Mouse (Mus musculus): Measurements from ENCODE around the gene Cd83.

Gene Cd83

DNA sequence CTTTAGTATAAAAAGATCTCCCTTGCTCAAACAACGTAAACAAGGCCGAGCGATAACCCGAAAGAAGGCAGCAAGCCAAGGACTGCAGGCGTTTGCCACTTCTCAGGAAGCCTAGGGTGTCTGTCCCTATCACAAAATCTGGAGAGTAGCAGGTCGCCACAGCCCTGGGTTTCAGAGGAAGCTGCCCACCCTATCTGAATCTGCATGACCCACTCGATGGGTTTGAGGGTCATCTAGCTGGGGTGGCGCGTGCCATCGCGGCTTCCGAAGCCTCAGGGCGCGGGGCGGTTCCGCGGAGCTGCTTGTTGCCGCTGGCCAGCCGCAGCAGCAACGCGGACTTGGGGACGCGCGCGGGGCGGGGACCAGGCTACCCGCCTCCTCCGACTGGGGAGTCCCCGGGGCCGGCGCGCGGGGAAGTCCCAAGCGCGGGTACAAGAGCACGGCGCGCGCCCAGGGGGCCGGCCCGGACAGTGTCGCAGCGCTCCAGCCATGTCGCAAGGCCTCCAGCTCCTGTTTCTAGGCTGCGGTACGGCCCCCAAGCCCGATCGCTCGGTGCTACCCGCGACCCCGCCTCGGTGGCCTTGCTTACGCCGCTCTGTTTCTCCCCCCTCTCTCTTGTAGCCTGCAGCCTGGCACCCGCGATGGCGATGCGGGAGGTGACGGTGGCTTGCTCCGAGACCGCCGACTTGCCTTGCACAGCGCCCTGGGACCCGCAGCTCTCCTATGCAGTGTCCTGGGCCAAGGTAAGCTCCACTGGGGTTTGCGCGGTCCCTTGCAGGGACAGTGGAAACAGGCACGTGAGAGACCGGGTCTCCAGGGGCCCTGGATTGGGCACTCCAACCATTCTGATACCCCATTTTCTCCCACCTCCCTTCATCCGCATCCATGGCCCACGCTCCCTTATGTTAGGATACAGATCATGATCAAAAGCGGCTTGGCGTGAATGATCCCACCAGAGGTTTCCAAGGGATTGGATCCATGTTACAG is at the start of gene Cd83:
Gene Cd83, plus strand, starts transcription at position 51 of the 987 bp plus-strand sequence.
- ChIA-PET CTCF (interaction anchor here in 2 of 4 experiments (0.6 to 1.7 kb wide), 4 partner anchors 20 to 386 kb away, joined by 3 to 5 read pairs (median 3); no protein-coding TSS in a partner anchor), POLR2A (interaction anchor here in 3 of 4 experiments (0.7 to 1.4 kb wide), 3 partner anchors 14 to 946 kb away, joined by 3 read pairs; no protein-coding TSS in a partner anchor)

- POLR2A ChIA-PET = interaction anchor here in 3 of 4 experiments (0.5 to 1.9 kb wide), 9 partner anchors 12 to 584 kb away, joined by 3 to 7 read pairs (median 4); partner anchors contain the start of gene Rnf182 (in 1 of the 3)
- CTCF ChIA-PET = interaction anchor here (0.6 to 2.1 kb wide), 34 partner anchors 14 to 1268 kb away, joined by 3 to 14 read pairs (median 3); no protein-coding TSS in a partner anchor
Observed at GRCm38 (mm10) chr13:43739598-43740275, 44.8 kb upstream of the Cd83 start.

GRCm38 (mm10) chr13:43740276-43740608 is 44.3 kb upstream of the Cd83 start:
- CTCF ChIA-PET = interaction anchor here (0.5 to 2.1 kb wide), 23 partner anchors 14 to 939 kb away, joined by 3 to 14 read pairs (median 4); no protein-coding TSS in a partner anchor

GRCm38 (mm10) chr13:43742677-43743076 is 41.9 kb upstream of the Cd83 start:
- CTCF ChIA-PET = interaction anchor here in 1 of 4 experiments (0.5 to 1.4 kb wide), 2 partner anchors 129 to 147 kb away, joined by 3 read pairs; no protein-coding TSS in a partner anchor
- POLR2A ChIA-PET = no interaction called here

More at GRCm38 (mm10) chr13:43740276-43740608, 44.3 kb upstream of the Cd83 start:
- POLR2A ChIA-PET = interaction anchor here in 2 of 4 experiments (0.7 to 1.9 kb wide), 4 partner anchors 125 to 193 kb away, joined by 4 to 7 read pairs (median 5); partner anchors contain the start of gene Rnf182 (in 1 of the 2)

DNA sequence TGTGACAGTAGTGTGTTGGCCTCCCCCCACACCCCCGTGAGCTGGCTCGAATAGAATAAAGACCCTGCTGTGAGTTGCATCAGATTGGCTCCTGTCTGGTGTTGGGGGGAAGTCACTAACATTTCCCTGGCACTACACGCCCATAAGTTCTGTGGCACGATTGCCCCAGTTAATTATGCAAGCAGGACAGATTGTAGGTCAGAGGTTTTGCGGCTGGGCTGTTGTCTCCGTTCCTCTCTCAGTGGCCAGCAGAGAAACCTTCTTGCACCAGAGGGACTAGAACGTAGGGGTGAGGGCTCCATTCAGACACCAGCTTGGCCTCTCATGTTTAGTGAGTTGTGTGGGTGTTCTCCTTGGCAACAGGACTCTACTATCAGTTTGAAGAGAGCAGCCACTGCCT is 40.3 kb upstream of the Cd83 start:
- ChIA-PET POLR2A (interaction anchor here in 1 of 4 experiments (0.6 to 0.7 kb wide), 2 partner anchors 377 to 483 kb away, joined by 3 to 4 read pairs; no protein-coding TSS in a partner anchor), CTCF (interaction anchor here in 2 of 4 experiments (0.6 to 1.5 kb wide), 3 partner anchors 69 to 544 kb away, joined by 3 to 11 read pairs (median 6); no protein-coding TSS in a partner anchor)

DNA sequence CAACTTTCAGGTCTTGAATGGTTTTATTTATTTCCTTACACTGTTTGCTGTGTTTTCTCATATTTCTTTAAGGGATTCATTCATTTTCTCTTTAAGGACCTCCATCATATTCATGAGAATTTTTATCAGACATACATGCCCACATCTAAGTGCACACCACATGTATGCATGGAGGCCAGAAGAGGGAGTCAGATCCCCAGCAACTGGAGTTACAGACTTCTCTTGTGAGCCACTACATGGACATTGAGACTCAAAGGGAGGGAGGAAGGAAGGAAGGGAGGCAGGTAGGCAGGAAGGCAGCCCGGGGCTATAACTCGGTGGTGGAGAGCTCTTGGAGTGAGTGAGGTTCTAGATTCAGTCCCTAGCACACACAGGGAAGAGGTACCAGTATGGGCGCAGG is 34.3 kb upstream of the Cd83 start:
- CTCF ChIA-PET = no interaction called here

DNA sequence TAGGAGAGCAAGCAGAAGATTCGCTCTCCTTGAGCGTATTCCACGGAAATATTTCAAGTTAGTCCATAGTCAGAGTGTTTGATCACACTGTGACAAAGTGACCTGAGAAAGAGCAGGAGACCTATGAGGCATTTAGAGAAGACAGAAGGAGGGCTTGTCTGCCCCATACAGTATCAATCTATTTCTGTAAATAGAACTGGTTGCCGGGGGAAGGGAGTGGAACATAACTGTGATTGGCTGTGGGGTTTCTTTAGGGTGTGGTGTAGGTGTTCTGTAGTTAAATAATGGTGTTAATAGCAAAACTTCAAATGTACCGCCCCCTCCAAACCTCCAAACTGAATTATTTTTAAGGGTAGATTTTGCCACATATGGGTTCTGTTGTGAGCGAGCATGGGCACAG is 33.6 kb upstream of the Cd83 start:
- POLR2A ChIA-PET = no interaction called here
- CTCF ChIA-PET = no interaction called here

More for the DNA sequence above, 34.3 kb upstream of the Cd83 start:
- POLR2A ChIA-PET = no interaction called here

DNA sequence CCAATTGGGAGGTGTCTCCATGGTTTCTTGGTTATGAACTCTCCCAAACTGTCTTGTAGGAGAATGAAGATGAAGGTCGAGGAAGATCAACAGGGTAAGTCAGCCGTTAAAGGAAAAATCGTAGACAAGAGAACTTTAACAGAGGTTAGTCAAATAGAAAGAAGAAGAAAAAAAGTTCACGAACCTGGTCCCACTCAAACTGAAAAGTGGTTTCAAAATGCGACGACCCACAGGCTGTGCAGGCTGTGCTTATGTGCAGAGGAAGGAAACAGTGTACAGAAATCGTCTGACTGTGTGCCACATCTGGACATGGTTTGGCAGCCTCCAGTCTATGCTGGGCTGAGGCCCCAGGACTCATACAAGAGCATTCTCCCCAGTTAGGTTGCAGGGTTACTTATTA is 32.2 kb upstream of the Cd83 start:
- POLR2A ChIA-PET = no interaction called here
- CTCF ChIA-PET = no interaction called here

GRCm38 (mm10) chr13:43753652-43754051 is 30.9 kb upstream of the Cd83 start:
- ChIA-PET CTCF (interaction anchor here in 1 of 4 experiments (1.5 kb wide), 1 partner anchor 158 kb away, joined by 4 read pairs; no protein-coding TSS in a partner anchor), POLR2A (no interaction called here)

DNA sequence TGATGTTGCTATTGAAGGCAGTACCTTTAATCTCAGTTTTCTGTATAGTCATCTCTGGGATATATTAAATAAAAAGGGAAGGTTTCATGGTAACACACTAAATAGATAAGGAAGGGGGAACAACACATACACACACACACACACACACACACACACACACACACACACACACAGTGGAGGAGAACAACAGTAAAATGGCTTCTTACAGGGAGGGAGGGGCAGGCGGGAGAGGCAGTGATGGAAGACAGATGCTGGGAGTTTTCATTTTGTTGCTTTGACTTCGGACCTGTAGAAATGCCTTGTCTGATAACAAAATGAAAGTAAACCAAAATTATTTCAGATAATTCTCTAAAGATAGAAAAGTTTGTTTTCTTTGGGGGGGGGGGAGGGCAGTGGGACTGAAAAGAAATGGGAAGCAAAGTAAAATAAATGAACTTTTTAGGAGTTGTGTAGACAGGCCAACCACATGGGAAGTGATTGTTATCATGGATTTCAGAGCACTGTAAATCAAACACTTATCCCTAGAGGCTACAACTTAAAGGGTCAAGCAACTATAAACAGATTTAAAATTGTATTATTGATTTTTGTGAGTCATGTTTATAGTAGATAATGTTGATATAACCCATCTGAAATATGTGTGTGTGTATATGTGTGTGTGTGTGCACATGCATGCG is 30.0 kb upstream of the Cd83 start:
- ChIA-PET POLR2A (no interaction called here), CTCF (interaction anchor here in 1 of 4 experiments (1.5 kb wide), 1 partner anchor 159 kb away, joined by 4 read pairs; no protein-coding TSS in a partner anchor)

DNA sequence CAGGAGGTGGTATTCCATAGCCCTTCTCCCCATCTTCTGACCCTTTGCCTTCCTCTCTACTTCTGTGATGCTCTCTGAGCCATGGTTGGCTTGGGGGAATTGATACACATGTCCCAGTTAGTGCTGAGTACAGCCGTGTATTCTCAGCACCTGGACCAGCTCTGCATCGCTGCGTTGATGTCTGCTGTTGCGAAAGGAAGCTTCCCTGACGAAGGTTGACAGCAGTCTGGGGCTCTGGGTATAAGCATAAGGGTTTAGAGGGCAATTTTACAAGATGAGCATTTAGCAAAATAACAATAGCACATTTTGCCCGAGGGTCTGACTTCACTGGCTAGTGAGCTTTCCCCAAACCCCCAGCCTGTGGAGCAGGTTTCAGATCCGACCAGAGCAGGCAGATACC is 29.0 kb upstream of the Cd83 start:
- CTCF ChIA-PET = no interaction called here
- POLR2A ChIA-PET = no interaction called here

GRCm38 (mm10) chr13:43761156-43761855 is 23.3 kb upstream of the Cd83 start:
- ChIA-PET CTCF (no interaction called here), POLR2A (interaction anchor here in 2 of 4 experiments (0.6 kb wide), 2 partner anchors 198 to 1161 kb away, joined by 6 read pairs; no protein-coding TSS in a partner anchor)

DNA sequence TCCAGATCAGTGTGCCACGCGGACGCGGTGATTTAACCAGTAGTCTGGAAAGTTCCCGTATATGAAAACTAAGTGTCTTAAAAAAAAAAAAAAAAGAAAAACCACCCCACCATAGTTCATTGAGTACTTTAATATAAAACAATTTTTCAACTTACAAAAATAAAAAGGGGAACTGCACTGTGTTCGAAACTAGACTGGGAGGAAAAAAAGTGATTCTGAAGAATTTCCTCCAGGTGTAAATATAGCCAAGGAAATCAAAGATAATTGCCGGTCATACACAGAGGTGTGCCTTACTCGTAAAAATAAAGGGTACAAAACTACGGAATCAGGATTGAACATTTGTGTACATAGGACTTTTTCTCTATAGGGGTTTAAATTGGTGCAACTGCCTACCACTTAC is 21.7 kb upstream of the Cd83 start:
- POLR2A ChIA-PET = interaction anchor here in 1 of 4 experiments (0.6 kb wide), 1 partner anchor 102 kb away, joined by 5 read pairs; no protein-coding TSS in a partner anchor

GRCm38 (mm10) chr13:43763301-43763994 is 21.1 kb upstream of the Cd83 start:
- ChIA-PET CTCF (interaction anchor here in 2 of 4 experiments (0.6 to 1.6 kb wide), 4 partner anchors 23 to 193 kb away, joined by 3 to 4 read pairs (median 4); no protein-coding TSS in a partner anchor), POLR2A (interaction anchor here in 1 of 4 experiments (0.6 kb wide), 1 partner anchor 101 kb away, joined by 5 read pairs; no protein-coding TSS in a partner anchor)

More for the DNA sequence above, 21.7 kb upstream of the Cd83 start:
- CTCF ChIA-PET = interaction anchor here in 2 of 4 experiments (0.6 kb wide), 2 partner anchors 178 to 192 kb away, joined by 3 to 4 read pairs; no protein-coding TSS in a partner anchor

DNA sequence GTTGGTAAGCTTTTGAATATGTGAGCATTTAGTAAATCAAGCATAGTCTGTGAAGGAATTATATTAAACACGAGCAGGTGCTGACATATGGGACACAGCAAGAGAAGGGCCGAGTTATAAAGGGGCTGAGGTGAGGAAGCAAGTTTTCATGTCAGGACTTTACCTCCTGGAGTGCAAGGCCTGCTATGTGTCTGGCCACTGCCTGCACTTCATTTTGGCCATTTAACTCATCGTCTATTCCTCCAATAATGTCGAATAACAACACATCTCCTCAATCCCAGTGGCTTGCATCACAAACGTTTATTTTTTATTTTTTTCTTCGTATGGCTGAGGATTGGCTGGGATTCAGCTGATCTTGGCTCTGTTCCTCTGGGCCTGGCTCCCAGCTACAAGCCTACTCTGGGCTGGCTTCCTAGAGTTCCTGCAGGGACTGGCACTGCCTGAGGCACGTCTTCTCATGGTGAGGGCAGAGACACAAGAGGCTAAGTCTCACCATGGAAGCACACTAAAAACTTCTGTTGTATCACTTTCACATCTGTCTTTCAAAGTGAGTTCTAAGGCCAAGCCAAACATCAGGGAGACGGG is 20.5 kb upstream of the Cd83 start:
- CTCF ChIA-PET = interaction anchor here in 1 of 4 experiments (0.6 to 1.6 kb wide), 2 partner anchors 23 to 184 kb away, joined by 4 read pairs; no protein-coding TSS in a partner anchor
- POLR2A ChIA-PET = no interaction called here

- CTCF ChIA-PET = interaction anchor here in 2 of 4 experiments (0.6 kb wide), 3 partner anchors 181 to 713 kb away, joined by 3 to 11 read pairs (median 3); no protein-coding TSS in a partner anchor
- POLR2A ChIA-PET = interaction anchor here in 2 of 4 experiments (0.7 to 1.1 kb wide), 2 partner anchors 13 to 426 kb away, joined by 3 to 9 read pairs; no protein-coding TSS in a partner anchor
Observed at GRCm38 (mm10) chr13:43765293-43765814, 19.2 kb upstream of the Cd83 start.
